Mouse (Mus musculus): ENCODE measurements around the gene Unc13a. TPM values are rescaled to one million over a fixed set of nuclear protein-coding genes. Genes with fewer than 3 reads are reported as not detected.

Gene Unc13a
- polyA plus RNA-seq, 1 experiment from 2014 or later = 6.5 TPM

GRCm38 (mm10) chr8:71676020-71676741 lies 4.6 kb upstream of the Unc13a start, which contains the start of gene Jak3:
Jak3 (plus strand) TSS chr8:71676296.
- Histone ChIP-seq H3K4me2 (ENCODE audit: low read depth, low read length, severe bottlenecking) (peak within 1 kb of the TSS; percentile 94), H3K27me3 (ENCODE audit: control insufficient read depth, insufficient read depth, low read length) (peaks cover 53% of the 10 kb centered on the region), H3K27ac (ENCODE audit: low read depth, low read length) (no peak within 1 kb of the TSS), H3K9ac (ENCODE audit: low read length) (peak within 1 kb of the TSS; percentile 72), H3K36me3 (ENCODE audit: control insufficient read depth, insufficient read depth, low read length) (no peaks in the 10 kb centered on the region), H3K4me1 (replicated peaks; ENCODE audit: control insufficient read depth, insufficient read depth, low read length) (peaks cover 7% of the 10 kb centered on the region; the same call in 1 of the 2 replicates), H3K9me3 (ENCODE audit: control insufficient read depth, low read length) (no peaks in the 10 kb centered on the region), H3K4me3 (ENCODE audit: low read depth, low read length) (peak within 1 kb of the TSS; percentile 59)
- DNase-seq (ENCODE audit: low spot score) (peak; percentile 81), ATAC-seq (replicated peaks; ENCODE audit: low FRiP score) (0 out of 2 replicates have a peak, but pooled peaks have one; percentile 25)
- 2% methylated on average over 36 of the region's 40 CpGs for WGBS

- H3K4me2 ChIP-seq (ENCODE audit: low read depth, low read length, severe bottlenecking) = no peak overlapping the region; the same call in 1 of the 2 replicates
- ATAC-seq (replicated peaks; ENCODE audit: low FRiP score) (no peak), DNase-seq (ENCODE audit: low spot score) (no peak)
- peak overlapping the region; percentile 59; the same call in 1 of the 2 replicates for H3K4me3 ChIP-seq (ENCODE audit: low read depth, low read length)
- no peaks in the 10 kb centered on the region for H3K9me3 ChIP-seq (ENCODE audit: control insufficient read depth, low read length)
- H3K27me3 ChIP-seq (ENCODE audit: control insufficient read depth, insufficient read depth, low read length) = peaks cover 47% of the 10 kb centered on the region
- no peak overlapping the region for H3K27ac ChIP-seq (ENCODE audit: low read depth, low read length)
- 29% methylated on average over 9 of the region's 9 CpGs for WGBS
- H3K9ac ChIP-seq (ENCODE audit: low read length) = no peak overlapping the region; the same call in 1 of the 2 replicates
- H3K36me3 ChIP-seq (ENCODE audit: control insufficient read depth, insufficient read depth, low read length) = no peaks in the 10 kb centered on the region
- H3K4me1 ChIP-seq (replicated peaks; ENCODE audit: control insufficient read depth, insufficient read depth, low read length) = peaks cover 8% of the 10 kb centered on the region; the same call in 1 of the 2 replicates
These were observed 4.0 kb upstream of the Unc13a start for GRCm38 (mm10) chr8:71675456-71676019.

- H3K36me3 ChIP-seq (ENCODE audit: control insufficient read depth, insufficient read depth, low read length) = no peaks in the 10 kb centered on the region
- H3K4me2 ChIP-seq (ENCODE audit: low read depth, low read length, severe bottlenecking) = no peak overlapping the region
- DNase-seq (ENCODE audit: low spot score) (no peak), ATAC-seq (replicated peaks; ENCODE audit: low FRiP score) (no peak)
- H3K27me3 ChIP-seq (ENCODE audit: control insufficient read depth, insufficient read depth, low read length) = peaks cover 38% of the 10 kb centered on the region
- no peak overlapping the region for H3K27ac ChIP-seq (ENCODE audit: low read depth, low read length)
- peaks cover 11% of the 10 kb centered on the region for H3K4me1 ChIP-seq (replicated peaks; ENCODE audit: control insufficient read depth, insufficient read depth, low read length)
- WGBS = 76% methylated on average over 2 of the region's 2 CpGs
- H3K9me3 ChIP-seq (ENCODE audit: control insufficient read depth, low read length) = no peaks in the 10 kb centered on the region
- H3K9ac ChIP-seq (ENCODE audit: low read length) = no peak overlapping the region
- no peak overlapping the region for H3K4me3 ChIP-seq (ENCODE audit: low read depth, low read length)
These were observed 2.5 kb upstream of the Unc13a start for GRCm38 (mm10) chr8:71674071-71674470.

GRCm38 (mm10) chr8:71672168-71672735 lies 695 bp upstream of the Unc13a start:
- peaks cover 23% of the 10 kb centered on the region for H3K27me3 ChIP-seq (ENCODE audit: control insufficient read depth, insufficient read depth, low read length)
- DNase-seq (ENCODE audit: low spot score) (no peak), ATAC-seq (replicated peaks; ENCODE audit: low FRiP score) (no peak)
- WGBS = 67% methylated on average over 6 of the region's 6 CpGs
- no peak overlapping the region for H3K27ac ChIP-seq (ENCODE audit: low read depth, low read length)
- H3K9ac ChIP-seq (ENCODE audit: low read length) = no peak overlapping the region; the same call in 1 of the 2 replicates
- H3K4me1 ChIP-seq (replicated peaks; ENCODE audit: control insufficient read depth, insufficient read depth, low read length) = peaks cover 19% of the 10 kb centered on the region
- H3K4me3 ChIP-seq (ENCODE audit: low read depth, low read length) = peak overlapping the region; percentile 61; the same call in 1 of the 2 replicates
- peak overlapping the region; percentile 96; the same call in 1 of the 2 replicates for H3K4me2 ChIP-seq (ENCODE audit: low read depth, low read length, severe bottlenecking)
- H3K36me3 ChIP-seq (ENCODE audit: control insufficient read depth, insufficient read depth, low read length) = no peaks in the 10 kb centered on the region
- H3K9me3 ChIP-seq (ENCODE audit: control insufficient read depth, low read length) = no peaks in the 10 kb centered on the region

- peak overlapping the region; percentile 61 for H3K4me3 ChIP-seq (ENCODE audit: low read depth, low read length)
- WGBS = 1% methylated on average over 60 of the region's 64 CpGs
- H3K27me3 ChIP-seq (ENCODE audit: control insufficient read depth, insufficient read depth, low read length) = peaks cover 14% of the 10 kb centered on the region
- H3K4me2 ChIP-seq (ENCODE audit: low read depth, low read length, severe bottlenecking) = peak overlapping the region; percentile 96
- peaks cover 19% of the 10 kb centered on the region for H3K4me1 ChIP-seq (replicated peaks; ENCODE audit: control insufficient read depth, insufficient read depth, low read length)
- peak overlapping the region; percentile 53 for H3K9ac ChIP-seq (ENCODE audit: low read length)
- H3K9me3 ChIP-seq (ENCODE audit: control insufficient read depth, low read length) = no peaks in the 10 kb centered on the region
- no peaks in the 10 kb centered on the region for H3K36me3 ChIP-seq (ENCODE audit: control insufficient read depth, insufficient read depth, low read length)
- ATAC-seq (replicated peaks; ENCODE audit: low FRiP score) (peak; percentile 63), DNase-seq (ENCODE audit: low spot score) (peak; percentile 93)
- H3K27ac ChIP-seq (ENCODE audit: low read depth, low read length) = peak overlapping the region; percentile 25; the same call in 1 of the 2 replicates
These were observed 672 bp downstream of the Unc13a start for GRCm38 (mm10) chr8:71670621-71671548.

- no peaks in the 10 kb centered on the region for H3K9me3 ChIP-seq (ENCODE audit: control insufficient read depth, low read length)
- ATAC-seq (replicated peaks; ENCODE audit: low FRiP score) = 0 out of 2 replicates have a peak, but pooled peaks have one; percentile 1
- peak overlapping the region; percentile 61 for H3K4me3 ChIP-seq (ENCODE audit: low read depth, low read length)
- H3K4me1 ChIP-seq (replicated peaks; ENCODE audit: control insufficient read depth, insufficient read depth, low read length) = peaks cover 19% of the 10 kb centered on the region
- peak overlapping the region; percentile 53 for H3K9ac ChIP-seq (ENCODE audit: low read length)
- WGBS = 10% methylated on average over 12 of the region's 12 CpGs
- peak overlapping the region; percentile 96 for H3K4me2 ChIP-seq (ENCODE audit: low read depth, low read length, severe bottlenecking)
- peaks cover 8% of the 10 kb centered on the region; the same call in 1 of the 2 replicates for H3K27me3 ChIP-seq (ENCODE audit: control insufficient read depth, insufficient read depth, low read length)
- H3K27ac ChIP-seq (ENCODE audit: low read depth, low read length) = no peak overlapping the region; the same call in 1 of the 2 replicates
- DNase-seq (ENCODE audit: low spot score) = no peak
- no peaks in the 10 kb centered on the region for H3K36me3 ChIP-seq (ENCODE audit: control insufficient read depth, insufficient read depth, low read length)
These were observed 1.4 kb downstream of the Unc13a start for GRCm38 (mm10) chr8:71670198-71670597.

GRCm38 (mm10) chr8:71668220-71668975 lies 3.2 kb downstream of the Unc13a start:
- no peaks in the 10 kb centered on the region for H3K9me3 ChIP-seq (ENCODE audit: control insufficient read depth, low read length)
- no peaks in the 10 kb centered on the region for H3K36me3 ChIP-seq (ENCODE audit: control insufficient read depth, insufficient read depth, low read length)
- peaks cover 19% of the 10 kb centered on the region for H3K4me1 ChIP-seq (replicated peaks; ENCODE audit: control insufficient read depth, insufficient read depth, low read length)
- H3K27me3 ChIP-seq (ENCODE audit: control insufficient read depth, insufficient read depth, low read length) = peaks cover 8% of the 10 kb centered on the region; the same call in 1 of the 2 replicates
- H3K9ac ChIP-seq (ENCODE audit: low read length) = peak overlapping the region; percentile 16; the same call in 1 of the 2 replicates
- H3K4me2 ChIP-seq (ENCODE audit: low read depth, low read length, severe bottlenecking) = no peak overlapping the region
- WGBS = 9% methylated on average over 21 of the region's 21 CpGs
- ATAC-seq (replicated peaks; ENCODE audit: low FRiP score) (no peak), DNase-seq (ENCODE audit: low spot score) (peak; percentile 61)
- H3K27ac ChIP-seq (ENCODE audit: low read depth, low read length) = no peak overlapping the region
- no peak overlapping the region for H3K4me3 ChIP-seq (ENCODE audit: low read depth, low read length)
